Mouse (Mus musculus): ENCODE measurements around the gene Rims1.
A peak's percentile ranks its signal among the peaks of the same experiment; 100 is the strongest.

The Rims1 gene

DNA sequence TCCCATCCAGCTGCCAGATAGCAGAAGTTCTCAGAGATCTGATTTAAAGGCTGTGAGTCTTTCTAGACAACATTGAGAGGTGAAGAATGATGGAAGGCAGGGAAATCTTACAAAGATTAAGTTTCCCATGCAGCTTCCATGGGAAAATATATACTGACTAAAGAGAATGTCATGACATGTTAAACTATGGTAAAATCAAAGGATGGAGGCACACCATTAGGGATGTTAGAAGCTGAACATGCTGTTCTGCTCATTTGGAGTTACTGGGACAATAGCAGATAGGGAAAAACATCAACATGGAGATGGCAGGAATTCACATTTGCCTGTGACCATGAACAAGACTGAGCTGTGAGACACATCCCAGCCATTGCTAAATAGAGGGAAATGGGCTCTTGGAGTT is 552.9 kb downstream of the Rims1 start:
- no peak for DNase-seq (ENCODE audit: low spot score in 2 of 2)

GRCm38 (mm10) chr1:22248898-22249386 is 556.9 kb downstream of the Rims1 start:
- DNase-seq (ENCODE audit: low spot score in 2 of 2) = no peak

DNA sequence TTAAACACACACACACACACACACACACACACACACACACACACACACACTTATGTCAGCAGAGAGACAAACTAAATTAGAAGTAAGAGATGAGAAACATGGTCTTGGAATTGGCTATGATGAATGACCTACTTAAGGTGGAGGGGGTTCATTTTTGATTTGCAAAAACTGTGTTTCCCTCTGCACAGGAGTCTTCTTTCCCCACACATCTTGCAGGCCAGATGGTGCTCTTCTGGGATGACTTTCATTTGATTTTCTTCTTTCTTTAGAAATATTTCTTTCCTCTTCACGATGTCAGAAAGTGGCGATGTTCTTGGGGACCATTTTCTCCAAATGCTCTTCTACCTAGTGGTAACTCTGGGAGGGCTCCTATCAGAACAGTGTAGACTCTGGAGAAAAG is 560.0 kb downstream of the Rims1 start:
- DNase-seq (ENCODE audit: low spot score in 2 of 2) = peak; percentile 11 to 23
